Mouse (Mus musculus): ENCODE data around the gene Cog8.

DNA sequence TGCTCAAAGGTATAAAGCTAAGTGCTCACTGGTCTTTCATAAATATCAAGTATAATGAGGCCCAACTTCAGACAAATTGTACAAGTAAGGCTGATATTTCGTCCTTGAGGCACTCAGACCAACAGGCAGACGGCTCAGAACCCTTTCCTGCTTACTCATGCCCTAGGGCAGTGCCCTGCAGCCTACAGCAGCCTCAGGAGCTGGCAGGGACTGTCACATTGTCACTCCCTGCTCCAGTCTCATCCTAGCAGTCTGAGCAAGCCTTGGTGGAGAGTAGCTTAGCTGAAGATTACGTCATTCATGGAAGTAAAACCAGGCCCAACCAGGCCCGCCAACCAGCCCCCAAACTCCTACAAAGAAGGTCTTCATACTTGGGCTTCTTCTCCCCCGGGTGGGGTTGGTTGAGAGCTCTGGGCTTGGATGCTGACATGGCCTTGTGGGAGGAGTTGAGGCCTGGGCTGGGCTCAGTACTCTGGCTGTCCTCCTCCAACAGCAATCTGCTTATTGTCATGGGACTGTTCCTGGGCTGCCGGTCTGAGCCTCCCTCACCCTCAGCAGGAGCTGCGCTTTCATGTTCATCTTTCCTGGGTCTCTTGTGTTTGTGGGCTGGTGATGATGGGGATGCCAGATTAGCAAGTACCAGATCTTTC lies 19.9 kb upstream of the Cog8 start:
- TF ChIP-seq CTCF (IDR thresholded peaks at IDR 0.05; ENCODE audit: borderline replicate concordance, insufficient read depth, low read depth, low read length) (no peak), POLR2A (IDR thresholded peaks at IDR 0.05; ENCODE audit: borderline replicate concordance, insufficient read depth, low read length) (no peak)
